In genomic region chrX:94115882-94116281, GRCm38 (mm10) we compare ENCODE assay signal across 24 mouse cellular contexts. TPM values are rescaled to one million over a fixed set of nuclear protein-coding genes. Genes with fewer than 3 reads are reported as not detected.
A peak's percentile ranks its signal among the peaks of the same experiment; 100 is the strongest.
DNase-seq lines count a peak whose midpoint lies in the region; ATAC-seq and TF ChIP-seq lines count a peak whose summit lies in the region.
"Had no signal": no experiment of that assay in that cellular context is flagged by ENCODE, and none has a peak within 500 bp of the region (broad histone marks: within the 10 kb centered on the region; RNA-seq: fewer than 3 reads in every experiment).

No protein-coding gene starts in this region.

- no peak overlapping the region for H3K27ac ChIP-seq in small intestine, adult 2 months (ENCODE audit: insufficient read depth, low read depth, low read length)
- H3K27ac ChIP-seq in hindbrain, postnatal 0 days, result no peak overlapping the region
- H3K27ac ChIP-seq: embryonic facial prominence, embryonic 15.5 days; forebrain, embryonic 10.5 days; heart, adult 2 months; heart, embryonic 15.5 days; hindbrain, embryonic 10.5 days; hindbrain, embryonic 14.5 days had no signal

- WGBS in small intestine, adult 2 months, result 34% methylated on average over 6 of the region's 6 CpGs
- 79% methylated on average over 6 of the region's 6 CpGs for WGBS in hindbrain, postnatal 0 days

- no peak for TF ChIP-seq POLR2A in small intestine, adult 2 months (IDR thresholded peaks at IDR 0.05; ENCODE audit: low read depth, low read length)

- peak overlapping the region; percentile 51 for H3K4me3 ChIP-seq in small intestine, adult 2 months (ENCODE audit: low read depth, low read length)
- H3K4me3 ChIP-seq in hindbrain, postnatal 0 days (ENCODE audit: low read length), result no peak overlapping the region
- H3K4me3 ChIP-seq: embryonic facial prominence, embryonic 15.5 days; erythroblast, embryonic 14.5 days; forebrain, embryonic 10.5 days; heart, adult 2 months; heart, embryonic 15.5 days; hindbrain, embryonic 10.5 days had no signal

- peak; percentile 71 for ATAC-seq in activated CD4-positive, CD25-positive, alpha-beta regulatory T cell, adult 4 months
- ATAC-seq in hindbrain, postnatal 0 days, result no peak
- ATAC-seq: forebrain, embryonic 14.5 days had no signal

- DNase-seq in A20 (ENCODE audit: low read depth, low spot score), result peak; percentile 41
- DNase-seq in CD4-positive helper T cell, adult 2 months (ENCODE audit: low read depth, low spot score), result peak; percentile 27
- no peak for DNase-seq in hindbrain, postnatal 0 days (ENCODE audit: low spot score)
- no peak for DNase-seq in adrenal gland, adult 2 months
- no peak for DNase-seq in heart, postnatal 10 days
- DNase-seq: adrenal gland, postnatal 25 days; B cell, adult 2 months; cerebellum, adult 2 months; cerebellum, postnatal 14 days; embryo, embryonic 11 days; gastrocnemius, postnatal 10 days; heart, adult 2 months; kidney, adult 2 months had no signal

- H3K27me3 ChIP-seq in small intestine, adult 2 months (ENCODE audit: control insufficient read depth, insufficient read depth, low read length), result no peaks in the 10 kb centered on the region
- H3K27me3 ChIP-seq in hindbrain, postnatal 0 days (ENCODE audit: insufficient read depth, low read length), result no peaks in the 10 kb centered on the region; the same call in 1 of the 2 replicates

- intact Hi-C loops in heart, postnatal 10 days (cut with DNase I), result no loop called here

- no peaks in the 10 kb centered on the region for H3K36me3 ChIP-seq in small intestine, adult 2 months (ENCODE audit: control insufficient read depth, insufficient read depth, low read length)
- no peaks in the 10 kb centered on the region for H3K36me3 ChIP-seq in hindbrain, postnatal 0 days (ENCODE audit: insufficient read depth, low read length)
- H3K36me3 ChIP-seq: embryonic facial prominence, embryonic 15.5 days; heart, embryonic 15.5 days had no signal

- no peak overlapping the region for H3K9ac ChIP-seq in hindbrain, postnatal 0 days (replicated peaks; ENCODE audit: low read length)
- H3K9ac ChIP-seq: embryonic facial prominence, embryonic 15.5 days; heart, embryonic 15.5 days; hindbrain, embryonic 14.5 days had no signal

- no peak for TF ChIP-seq CTCF in small intestine, adult 2 months (IDR thresholded peaks at IDR 0.05; ENCODE audit: extremely low read depth, insufficient read length, insufficient replicate concordance, low read depth, low read length)
- no peak for TF ChIP-seq CTCF in hindbrain, postnatal 0 days (IDR thresholded peaks at IDR 0.05; ENCODE audit: low read depth)

- no peaks in the 10 kb centered on the region; the same call in 1 of the 2 replicates for H3K4me1 ChIP-seq in small intestine, adult 2 months (ENCODE audit: control insufficient read depth, insufficient read depth, insufficient read length, low read length)
- H3K4me1 ChIP-seq in hindbrain, postnatal 0 days (ENCODE audit: insufficient read depth, low read length), result no peaks in the 10 kb centered on the region
- H3K4me1 ChIP-seq: embryonic facial prominence, embryonic 15.5 days had no signal

- H3K4me2 ChIP-seq in hindbrain, postnatal 0 days (ENCODE audit: low read depth, low read length), result no peak overlapping the region
- H3K4me2 ChIP-seq: embryonic facial prominence, embryonic 15.5 days; heart, embryonic 11.5 days; heart, embryonic 15.5 days; hindbrain, embryonic 14.5 days had no signal

- H3K9me3 ChIP-seq in hindbrain, postnatal 0 days (ENCODE audit: low read length), result no peaks in the 10 kb centered on the region
- H3K9me3 ChIP-seq: embryonic facial prominence, embryonic 15.5 days; G1E; heart, embryonic 15.5 days; hindbrain, embryonic 10.5 days had no signal

RNA-seq across cellular contexts. Expression of gene Zfx, which starts 7.6 kb away (rescaled TPM):
- polyA plus RNA-seq in activated CD4-positive, CD25-positive, alpha-beta regulatory T cell, adult 4 months (2017; shearing (Covaris generic)), result 10 to 100 TPM; 34.2 to 43.3 TPM
- 1.2 and 2.7 TPM in 2 replicates for polyA plus RNA-seq in small intestine, adult 2 months (2012; rRNA removed)
- 24.2 and 27.9 TPM in 2 replicates for total RNA-seq in hindbrain, postnatal 0 days (2014; rRNA removed)
- polyA plus RNA-seq in hindbrain, postnatal 0 days (2015; fragmentation: Nextera tagmentation; extraction: Ambion mirVana), result 19.0 and 20.2 TPM in 2 replicates
- total RNA-seq in adrenal gland, adult 2 months (2021), result 10 to 100 TPM; 19.6 to 28.6 TPM
- polyA plus RNA-seq in adrenal gland, adult 2 months (2012; rRNA removed), result 1.7 and 1.8 TPM in 2 replicates
- 10 to 100 TPM; 29.0 to 33.3 TPM for total RNA-seq in heart, postnatal 10 days (2021)

Comparison
In these comparisons a context has a peak if more than half of its experiments do, and no peak if none do; other contexts are left out.
1. DNase-seq: peak in A20 (single experiment) and CD4-positive helper T cell, adult 2 months (single experiment); none in hindbrain, postnatal 0 days (single experiment), adrenal gland, adult 2 months (single experiment) and heart, postnatal 10 days (0 of 2).